Mouse (Mus musculus): ENCODE data around the gene Kcna7. TPM values are rescaled to one million over a fixed set of nuclear protein-coding genes. Genes with fewer than 3 reads are reported as not detected.

Kcna7 gene
- polyA plus RNA-seq, 1 experiment from 2014 or later: not detected

- H3K4me1 ChIP-seq: peaks cover 20% of the 10 kb centered on the region
- H3K4me2 ChIP-seq (replicated peaks): peak overlapping the region; percentile 86
- peak overlapping the region; percentile 61 for H3K9ac ChIP-seq (replicated peaks)
- ATAC-seq (ENCODE audit: low FRiP score, low read depth): peak; percentile 42; the same call in 1 of the 2 replicates
- H3K27me3 ChIP-seq: peaks cover 100% of the 10 kb centered on the region
- H3K9me3 ChIP-seq: no peaks in the 10 kb centered on the region
- H3K27ac ChIP-seq (replicated peaks): no peak overlapping the region
- H3K4me3 ChIP-seq: peak overlapping the region; percentile 51
- no peaks in the 10 kb centered on the region for H3K36me3 ChIP-seq
- WGBS: 2% methylated on average over 27 of the region's 27 CpGs
These were observed 8.6 kb downstream of the Kcna7 start for GRCm38 (mm10) chr7:45413864-45414739.

GRCm38 (mm10) chr7:45414740-45415224 lies 9.3 kb downstream of the Kcna7 start:
- no peak for ATAC-seq (ENCODE audit: low FRiP score, low read depth)

GRCm38 (mm10) chr7:45415636-45416035 lies 10.2 kb downstream of the Kcna7 start:
- Histone ChIP-seq H3K9me3 (no peaks in the 10 kb centered on the region), H3K27me3 (peaks cover 99% of the 10 kb centered on the region), H3K9ac (replicated peaks) (no peak overlapping the region), H3K36me3 (no peaks in the 10 kb centered on the region), H3K4me3 (no peak overlapping the region), H3K27ac (replicated peaks) (no peak overlapping the region), H3K4me2 (replicated peaks) (no peak overlapping the region), H3K4me1 (peaks cover 20% of the 10 kb centered on the region)
- no peak for ATAC-seq (ENCODE audit: low FRiP score, low read depth)
- WGBS: 16% methylated on average over 37 of the region's 37 CpGs

More at GRCm38 (mm10) chr7:45414740-45415224, 9.3 kb downstream of the Kcna7 start:
- Histone ChIP-seq H3K36me3 (no peaks in the 10 kb centered on the region), H3K4me1 (peaks cover 20% of the 10 kb centered on the region), H3K27me3 (peaks cover 99% of the 10 kb centered on the region), H3K4me2 (replicated peaks) (no peak overlapping the region), H3K27ac (replicated peaks) (no peak overlapping the region), H3K4me3 (no peak overlapping the region), H3K9me3 (no peaks in the 10 kb centered on the region), H3K9ac (replicated peaks) (no peak overlapping the region)
- WGBS: 43% methylated on average over 12 of the region's 12 CpGs

GRCm38 (mm10) chr7:45417962-45418492 lies 12.6 kb downstream of the Kcna7 start:
- Histone ChIP-seq H3K4me3 (no peak overlapping the region), H3K27ac (replicated peaks) (no peak overlapping the region), H3K9ac (replicated peaks) (no peak overlapping the region), H3K4me1 (peaks cover 19% of the 10 kb centered on the region), H3K27me3 (peaks cover 89% of the 10 kb centered on the region), H3K36me3 (peaks cover 23% of the 10 kb centered on the region), H3K4me2 (replicated peaks) (no peak overlapping the region), H3K9me3 (no peaks in the 10 kb centered on the region)
- no peak for ATAC-seq (ENCODE audit: low FRiP score, low read depth)
- 14% methylated on average over 13 of the region's 13 CpGs for WGBS

- Histone ChIP-seq H3K27me3 (peaks cover 69% of the 10 kb centered on the region), H3K4me3 (no peak overlapping the region), H3K36me3 (peaks cover 43% of the 10 kb centered on the region), H3K4me1 (peaks cover 5% of the 10 kb centered on the region; the same call in 1 of the 2 replicates), H3K9ac (replicated peaks) (no peak overlapping the region), H3K4me2 (replicated peaks) (no peak overlapping the region), H3K27ac (replicated peaks) (no peak overlapping the region), H3K9me3 (no peaks in the 10 kb centered on the region)
- 19% methylated on average over 27 of the region's 27 CpGs for WGBS
- no peak for ATAC-seq (ENCODE audit: low FRiP score, low read depth)
These were observed 14.6 kb downstream of the Kcna7 start for GRCm38 (mm10) chr7:45419859-45420614.

GRCm38 (mm10) chr7:45420615-45420919 lies 15.1 kb downstream of the Kcna7 start, which contains the start of gene Lhb:
TSS of gene Lhb (plus strand) at chr7:45420820.
- Histone ChIP-seq H3K27me3 (peaks cover 64% of the 10 kb centered on the region), H3K9ac (replicated peaks) (no peak within 1 kb of the TSS), H3K4me3 (no peak within 1 kb of the TSS), H3K4me2 (replicated peaks) (no peak within 1 kb of the TSS), H3K27ac (replicated peaks) (no peak within 1 kb of the TSS), H3K36me3 (peaks cover 48% of the 10 kb centered on the region), H3K9me3 (no peaks in the 10 kb centered on the region), H3K4me1 (peaks cover 2% of the 10 kb centered on the region; the same call in 1 of the 2 replicates)
- 61% methylated on average over 6 of the region's 6 CpGs for WGBS
- no peak for ATAC-seq (ENCODE audit: low FRiP score, low read depth)

- H3K9me3 ChIP-seq: no peaks in the 10 kb centered on the region
These were observed 15.7 kb downstream of the Kcna7 start for GRCm38 (mm10) chr7:45421194-45421593.

GRCm38 (mm10) chr7:45426556-45426955 lies 21.1 kb downstream of the Kcna7 start:
- ATAC-seq (ENCODE audit: low FRiP score, low read depth): no peak
- no peak overlapping the region for H3K27ac ChIP-seq (replicated peaks)
- H3K9ac ChIP-seq (replicated peaks): no peak overlapping the region
- no peak overlapping the region for H3K4me2 ChIP-seq (replicated peaks)
- H3K4me1 ChIP-seq: no peaks in the 10 kb centered on the region
- H3K4me3 ChIP-seq: no peak overlapping the region
- H3K36me3 ChIP-seq: peaks cover 93% of the 10 kb centered on the region
- 95% methylated on average over 8 of the region's 8 CpGs for WGBS
- H3K9me3 ChIP-seq: no peaks in the 10 kb centered on the region
- H3K27me3 ChIP-seq: peaks cover 5% of the 10 kb centered on the region

More at GRCm38 (mm10) chr7:45421194-45421593, 15.7 kb downstream of the Kcna7 start:
- peaks cover 54% of the 10 kb centered on the region for H3K36me3 ChIP-seq
- H3K4me2 ChIP-seq (replicated peaks): no peak overlapping the region
- H3K4me1 ChIP-seq: no peaks in the 10 kb centered on the region
- H3K27me3 ChIP-seq: peaks cover 57% of the 10 kb centered on the region
- no peak for ATAC-seq (ENCODE audit: low FRiP score, low read depth)
- 82% methylated on average over 14 of the region's 14 CpGs for WGBS
- no peak overlapping the region for H3K4me3 ChIP-seq
- H3K9ac ChIP-seq (replicated peaks): no peak overlapping the region
- H3K27ac ChIP-seq (replicated peaks): no peak overlapping the region

GRCm38 (mm10) chr7:45433835-45434202 lies 28.4 kb downstream of the Kcna7 start:
- ATAC-seq (ENCODE audit: low FRiP score, low read depth): no peak
- Histone ChIP-seq H3K4me3 (peak overlapping the region; percentile 84), H3K27me3 (no peaks in the 10 kb centered on the region; the same call in 1 of the 2 replicates), H3K9ac (replicated peaks) (peak overlapping the region; percentile 91), H3K36me3 (peaks cover 33% of the 10 kb centered on the region), H3K9me3 (no peaks in the 10 kb centered on the region), H3K27ac (replicated peaks) (peak overlapping the region; percentile 90), H3K4me2 (replicated peaks) (peak overlapping the region; percentile 100), H3K4me1 (peaks cover 41% of the 10 kb centered on the region)
- WGBS: 2% methylated on average over 7 of the region's 7 CpGs

- peaks cover 29% of the 10 kb centered on the region for H3K36me3 ChIP-seq
- peaks cover 41% of the 10 kb centered on the region for H3K4me1 ChIP-seq
- H3K27ac ChIP-seq (replicated peaks): peak within 1 kb of the TSS; percentile 90
- peak within 1 kb of the TSS; percentile 84 for H3K4me3 ChIP-seq
- ATAC-seq (ENCODE audit: low FRiP score, low read depth): peak; percentile 97
- no peaks in the 10 kb centered on the region; the same call in 1 of the 2 replicates for H3K27me3 ChIP-seq
- peak within 1 kb of the TSS; percentile 100 for H3K4me2 ChIP-seq (replicated peaks)
- no peaks in the 10 kb centered on the region for H3K9me3 ChIP-seq
- under 1% methylated on average over 45 of the region's 45 CpGs for WGBS
- peak within 1 kb of the TSS; percentile 91 for H3K9ac ChIP-seq (replicated peaks)
These were observed 29.0 kb downstream of the Kcna7 start, which contains the start of gene Gys1 for GRCm38 (mm10) chr7:45434203-45435015. TSS of gene Gys1 (plus strand) at chr7:45434844.

- H3K9me3 ChIP-seq: no peaks in the 10 kb centered on the region
- H3K36me3 ChIP-seq: peaks cover 29% of the 10 kb centered on the region
- H3K4me3 ChIP-seq: peak overlapping the region; percentile 84
- peaks cover 41% of the 10 kb centered on the region for H3K4me1 ChIP-seq
- WGBS: 2% methylated on average over 16 of the region's 16 CpGs
- H3K4me2 ChIP-seq (replicated peaks): peak overlapping the region; percentile 73
- peak overlapping the region; percentile 26 for H3K27ac ChIP-seq (replicated peaks)
- no peaks in the 10 kb centered on the region; the same call in 1 of the 2 replicates for H3K27me3 ChIP-seq
- ATAC-seq (ENCODE audit: low FRiP score, low read depth): no peak
- peak overlapping the region; percentile 69 for H3K9ac ChIP-seq (replicated peaks)
These were observed 29.6 kb downstream of the Kcna7 start for GRCm38 (mm10) chr7:45435038-45435437.

Measured in midbrain, embryonic 12.5 days (tissue).